Mouse (Mus musculus) embryo, embryonic 9.5 days (tissue): ENCODE data around the gene Atp2b2.

ENCODE experiments used
- DNase-seq: peaks from one replicate; pipeline ENCODE4 v3.0.0-alpha.2; 2017; ENCODE audit errors: extremely low spot score

Atp2b2 gene

GRCm38 (mm10) chr6:113942355-113942754 is 100.1 kb downstream of the Atp2b2 start:
- DNase-seq, result no peak

- no peak for DNase-seq
These were observed 101.1 kb downstream of the Atp2b2 start for GRCm38 (mm10) chr6:113941324-113941723.

GRCm38 (mm10) chr6:113939442-113939841 is 103.0 kb downstream of the Atp2b2 start:
- DNase-seq, result no peak

GRCm38 (mm10) chr6:113936811-113937508 is 105.5 kb downstream of the Atp2b2 start:
- DNase-seq, result peak; percentile 34

GRCm38 (mm10) chr6:113936111-113936510 is 106.3 kb downstream of the Atp2b2 start:
- DNase-seq, result no peak

GRCm38 (mm10) chr6:113934692-113935091 is 107.7 kb downstream of the Atp2b2 start:
- no peak for DNase-seq

GRCm38 (mm10) chr6:113933261-113934151 is 108.9 kb downstream of the Atp2b2 start:
- DNase-seq, result no peak

GRCm38 (mm10) chr6:113929191-113929875 is 113.1 kb downstream of the Atp2b2 start:
- DNase-seq, result no peak

GRCm38 (mm10) chr6:113923249-113923648 is 119.2 kb downstream of the Atp2b2 start:
- DNase-seq, result no peak

GRCm38 (mm10) chr6:113920466-113920865 is 121.9 kb downstream of the Atp2b2 start:
- DNase-seq, result no peak

- no peak for DNase-seq
These were observed 129.7 kb downstream of the Atp2b2 start for GRCm38 (mm10) chr6:113912753-113913152.

- DNase-seq, result no peak
These were observed 131.3 kb downstream of the Atp2b2 start for GRCm38 (mm10) chr6:113911094-113911493.

GRCm38 (mm10) chr6:113910411-113911055 is 131.9 kb downstream of the Atp2b2 start:
- no peak for DNase-seq

- DNase-seq, result no peak
These were observed 132.6 kb downstream of the Atp2b2 start for GRCm38 (mm10) chr6:113909836-113910235.

GRCm38 (mm10) chr6:113908066-113908465 is 134.3 kb downstream of the Atp2b2 start:
- no peak for DNase-seq

- no peak for DNase-seq
These were observed 138.0 kb downstream of the Atp2b2 start for GRCm38 (mm10) chr6:113904406-113904805.

GRCm38 (mm10) chr6:113896023-113896422 is 146.4 kb downstream of the Atp2b2 start:
- no peak for DNase-seq

GRCm38 (mm10) chr6:113894008-113894407 is 148.4 kb downstream of the Atp2b2 start:
- no peak for DNase-seq

GRCm38 (mm10) chr6:113892091-113892674 is 150.2 kb downstream of the Atp2b2 start:
- DNase-seq, result no peak

GRCm38 (mm10) chr6:113891225-113891967 is 151.0 kb downstream of the Atp2b2 start:
- peak; percentile 52 for DNase-seq

GRCm38 (mm10) chr6:113890858-113891213 is 151.6 kb downstream of the Atp2b2 start:
- DNase-seq, result peak; percentile 12
